Mouse (Mus musculus): ENCODE results near the gene Otp. TPM values are rescaled to one million over a fixed set of nuclear protein-coding genes. Genes with fewer than 3 reads are reported as not detected.

The Otp gene
- total and polyA plus RNA-seq, 3 experiments: 0.02 TPM; not detected in 2

DNA sequence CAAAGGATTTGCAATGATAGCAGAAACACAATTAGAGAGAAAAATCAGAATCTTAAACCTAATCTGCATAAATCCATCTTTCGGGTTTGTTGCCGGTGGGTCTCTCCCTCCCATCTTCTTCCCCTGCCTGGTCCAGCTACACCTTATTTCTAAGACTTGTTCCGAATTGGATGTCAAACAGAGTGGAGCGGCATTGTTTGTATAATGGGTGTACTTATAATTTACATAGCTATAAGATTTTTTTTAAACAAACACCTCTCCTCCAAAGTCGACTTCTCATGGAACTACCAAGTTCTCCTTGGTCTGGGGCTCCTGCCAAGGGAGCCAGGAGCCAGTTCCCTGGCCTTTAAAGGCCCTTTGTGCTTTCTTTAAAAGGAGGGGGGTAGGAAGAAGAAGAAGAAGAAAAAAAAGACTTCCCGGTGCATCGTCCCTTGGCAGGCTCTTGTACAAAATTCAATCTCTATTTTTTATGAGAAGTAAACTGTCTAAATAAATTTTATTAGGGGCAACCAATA, 3.5 kb upstream of the Otp start:
- no peak for ATAC-seq (ENCODE audit: extremely low read depth, insufficient number of reproducible peaks, low FRiP score, poor library complexity, severe bottlenecking)
- Histone ChIP-seq H3K4me1 (ENCODE audit: insufficient read depth, low read depth, low read length) (peaks cover 12% of the 10 kb centered on the region), H3K4me3 (ENCODE audit: low read depth, low read length) (no peak overlapping the region), H3K36me3 (replicated peaks) (no peaks in the 10 kb centered on the region), H3K9me3 (replicated peaks) (no peaks in the 10 kb centered on the region), H3K27me3 (ENCODE audit: insufficient read depth, low read length) (peaks cover 63% of the 10 kb centered on the region)
- DNase-seq (ENCODE audit: low spot score): no peak
- TF ChIP-seq POLR2AphosphoS5 (IDR thresholded peaks at IDR 0.05; ENCODE audit: insufficient replicate concordance, low read depth, low read length) (no peak), GATA1 (IDR thresholded peaks at IDR 0.05; ENCODE audit: borderline replicate concordance, low read length) (no peak), TAL1 (conservative IDR thresholded peaks at IDR 0.05; ENCODE audit: low read depth, low read length) (no peak), CTCF (IDR thresholded peaks at IDR 0.05; ENCODE audit: low read depth, low read length) (no peak), GATA2 (IDR thresholded peaks at IDR 0.05; ENCODE audit: borderline replicate concordance, low read depth, low read length) (no peak)

DNA sequence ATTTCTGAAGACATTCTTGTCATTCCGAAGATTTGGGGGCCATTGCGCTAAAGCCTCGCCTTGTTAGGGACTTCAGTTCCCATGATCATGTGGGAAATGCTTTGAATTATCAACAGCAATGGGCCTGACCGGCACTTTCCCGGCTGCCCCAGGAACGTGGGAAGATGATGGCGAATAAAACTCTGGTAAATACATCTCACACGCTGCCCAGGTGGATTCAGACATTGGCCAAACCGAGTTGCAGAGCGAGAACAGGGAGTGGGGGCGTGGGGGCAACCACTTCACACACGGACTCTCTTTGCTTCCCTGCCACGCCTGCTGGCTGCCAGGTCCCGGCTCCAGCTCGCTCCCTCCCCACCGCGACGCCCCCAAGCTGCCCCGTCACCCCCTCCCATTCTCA, 3.0 kb upstream of the Otp start:
- Histone ChIP-seq H3K36me3 (replicated peaks) (no peaks in the 10 kb centered on the region), H3K9me3 (replicated peaks) (0 out of 2 replicates have a peak, but pooled peaks cover 2% of the 10 kb centered on the region), H3K27me3 (ENCODE audit: insufficient read depth, low read length) (peaks cover 68% of the 10 kb centered on the region), H3K4me1 (ENCODE audit: insufficient read depth, low read depth, low read length) (peaks cover 12% of the 10 kb centered on the region), H3K4me3 (ENCODE audit: low read depth, low read length) (no peak overlapping the region)
- TF ChIP-seq GATA2 (IDR thresholded peaks at IDR 0.05; ENCODE audit: borderline replicate concordance, low read depth, low read length) (no peak), CTCF (IDR thresholded peaks at IDR 0.05; ENCODE audit: low read depth, low read length) (no peak), GATA1 (IDR thresholded peaks at IDR 0.05; ENCODE audit: borderline replicate concordance, low read length) (no peak), POLR2AphosphoS5 (IDR thresholded peaks at IDR 0.05; ENCODE audit: insufficient replicate concordance, low read depth, low read length) (no peak), TAL1 (conservative IDR thresholded peaks at IDR 0.05; ENCODE audit: low read depth, low read length) (no peak)
- ATAC-seq (ENCODE audit: extremely low read depth, insufficient number of reproducible peaks, low FRiP score, poor library complexity, severe bottlenecking) (no peak), DNase-seq (ENCODE audit: low spot score) (no peak)

DNA sequence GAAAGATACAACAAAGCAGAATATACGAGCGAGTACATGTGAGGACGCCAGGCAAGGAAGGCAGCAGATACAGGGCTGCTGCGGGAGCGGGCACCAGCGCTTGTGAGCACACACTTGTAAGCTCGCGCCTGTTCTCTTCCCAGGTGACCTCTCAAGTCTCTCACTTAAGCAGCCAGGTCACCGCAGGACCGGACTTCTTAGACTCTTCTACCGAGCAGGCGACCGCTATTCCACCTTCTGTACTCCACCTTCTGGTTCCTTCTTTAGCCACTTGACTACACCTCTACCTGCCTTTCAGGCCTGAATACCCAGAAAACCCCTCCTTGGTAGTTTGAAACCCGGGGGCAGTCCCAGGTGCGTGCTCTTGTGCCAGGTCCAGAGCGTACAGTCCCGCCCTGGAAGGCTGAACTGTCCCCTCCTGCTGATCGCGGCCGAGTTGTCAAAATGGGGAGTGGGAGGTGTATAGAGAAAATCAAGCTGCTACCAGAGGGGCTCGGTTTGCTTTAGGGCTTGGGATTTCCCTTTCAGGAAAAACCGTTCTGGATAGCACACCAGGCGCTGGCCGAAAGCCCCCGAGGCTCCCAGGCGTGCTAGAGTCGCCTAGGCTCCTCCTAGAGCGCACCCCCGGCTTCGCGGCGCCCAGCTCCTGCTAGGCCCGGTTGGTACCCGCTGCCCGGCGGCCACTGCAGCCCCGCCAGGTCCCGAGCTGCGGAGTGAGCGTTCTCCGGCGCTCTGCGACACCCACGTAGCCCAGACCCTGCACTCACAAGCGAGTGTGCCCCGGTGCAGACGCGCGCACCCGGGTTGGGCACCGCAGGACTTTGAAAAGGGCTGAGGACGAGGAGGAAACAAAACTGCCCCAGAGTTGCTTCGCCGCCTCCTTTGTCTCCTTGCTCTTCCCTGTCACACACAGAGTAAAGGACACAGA, 2.0 kb upstream of the Otp start:
- Histone ChIP-seq H3K9me3 (replicated peaks) (0 out of 2 replicates have a peak, but pooled peaks cover 2% of the 10 kb centered on the region), H3K4me1 (ENCODE audit: insufficient read depth, low read depth, low read length) (peaks cover 11% of the 10 kb centered on the region), H3K27me3 (ENCODE audit: insufficient read depth, low read length) (peaks cover 64% of the 10 kb centered on the region), H3K4me3 (ENCODE audit: low read depth, low read length) (no peak overlapping the region), H3K36me3 (replicated peaks) (no peaks in the 10 kb centered on the region)
- TF ChIP-seq TAL1 (conservative IDR thresholded peaks at IDR 0.05; ENCODE audit: low read depth, low read length) (no peak), GATA2 (IDR thresholded peaks at IDR 0.05; ENCODE audit: borderline replicate concordance, low read depth, low read length) (no peak), CTCF (IDR thresholded peaks at IDR 0.05; ENCODE audit: low read depth, low read length) (no peak), GATA1 (IDR thresholded peaks at IDR 0.05; ENCODE audit: borderline replicate concordance, low read length) (no peak), POLR2AphosphoS5 (IDR thresholded peaks at IDR 0.05; ENCODE audit: insufficient replicate concordance, low read depth, low read length) (no peak)
- DNase-seq (ENCODE audit: low spot score): no peak
- no peak for ATAC-seq (ENCODE audit: extremely low read depth, insufficient number of reproducible peaks, low FRiP score, poor library complexity, severe bottlenecking)

DNA sequence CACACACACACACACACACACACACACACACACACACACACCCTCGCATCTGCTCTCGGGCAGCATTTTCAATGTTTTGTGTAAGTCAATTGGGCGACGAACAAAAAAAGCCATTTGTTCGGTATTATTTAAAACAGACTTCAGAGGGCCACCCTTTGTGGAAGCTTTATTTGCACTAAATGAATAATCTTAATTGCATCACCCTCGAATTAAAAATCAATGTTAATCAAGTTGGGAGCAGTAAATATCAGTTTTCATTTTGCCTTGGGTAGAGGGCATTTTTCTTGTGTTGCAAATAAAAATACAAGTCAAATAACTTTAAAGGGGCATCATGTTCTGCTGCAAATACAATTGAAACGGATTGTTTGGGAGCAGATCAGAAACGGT, 1.4 kb upstream of the Otp start:
- no peak overlapping the region for H3K4me3 ChIP-seq (ENCODE audit: low read depth, low read length)
- H3K36me3 ChIP-seq (replicated peaks): no peaks in the 10 kb centered on the region
- ATAC-seq (ENCODE audit: extremely low read depth, insufficient number of reproducible peaks, low FRiP score, poor library complexity, severe bottlenecking) (no peak), DNase-seq (ENCODE audit: low spot score) (no peak)
- H3K4me1 ChIP-seq (ENCODE audit: insufficient read depth, low read depth, low read length): peaks cover 6% of the 10 kb centered on the region
- peaks cover 60% of the 10 kb centered on the region for H3K27me3 ChIP-seq (ENCODE audit: insufficient read depth, low read length)
- TF ChIP-seq POLR2AphosphoS5 (IDR thresholded peaks at IDR 0.05; ENCODE audit: insufficient replicate concordance, low read depth, low read length) (no peak), TAL1 (conservative IDR thresholded peaks at IDR 0.05; ENCODE audit: low read depth, low read length) (no peak), GATA2 (IDR thresholded peaks at IDR 0.05; ENCODE audit: borderline replicate concordance, low read depth, low read length) (no peak), CTCF (IDR thresholded peaks at IDR 0.05; ENCODE audit: low read depth, low read length) (no peak), GATA1 (IDR thresholded peaks at IDR 0.05; ENCODE audit: borderline replicate concordance, low read length) (no peak)
- H3K9me3 ChIP-seq (replicated peaks): 0 out of 2 replicates have a peak, but pooled peaks cover 2% of the 10 kb centered on the region

DNA sequence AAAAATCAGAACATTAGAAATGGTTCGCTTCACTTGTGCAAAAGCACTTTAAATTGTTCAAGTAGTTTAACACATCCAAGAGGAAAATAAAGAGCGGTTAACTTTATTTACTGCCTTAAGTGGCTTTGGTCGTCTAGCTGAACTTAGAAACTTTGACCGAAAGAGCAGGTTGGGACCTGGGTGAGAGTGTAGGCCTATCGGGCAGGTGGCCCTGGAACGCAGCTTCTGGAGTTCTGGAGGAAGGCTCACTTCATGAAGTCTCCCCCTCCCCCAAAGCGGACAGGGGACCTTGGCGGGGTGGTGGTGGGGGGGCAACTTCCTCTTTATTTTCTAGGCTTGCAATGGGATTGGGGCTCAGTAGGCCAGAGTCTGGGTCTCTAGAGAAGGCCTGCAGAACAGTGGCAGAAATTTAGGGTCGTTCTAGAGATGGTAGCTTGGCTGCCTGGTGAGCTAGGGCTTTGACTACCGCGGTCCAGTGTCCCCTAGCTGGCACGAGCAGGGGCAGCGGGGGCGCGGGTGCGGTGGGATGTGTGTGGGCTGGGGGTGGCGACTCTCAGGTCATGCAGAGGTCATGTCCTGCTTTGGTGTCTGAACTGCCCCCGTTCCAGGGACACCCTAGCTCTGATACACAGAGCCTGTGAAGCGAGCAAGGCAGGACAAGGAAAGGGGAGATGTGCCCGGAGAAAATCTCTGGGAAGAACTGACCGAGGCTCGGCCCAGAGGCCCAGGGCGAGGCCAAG, 576 bp upstream of the Otp start:
- Histone ChIP-seq H3K27me3 (ENCODE audit: insufficient read depth, low read length) (peaks cover 56% of the 10 kb centered on the region), H3K4me3 (ENCODE audit: low read depth, low read length) (no peak overlapping the region; the same call in 1 of the 2 replicates), H3K36me3 (replicated peaks) (no peaks in the 10 kb centered on the region), H3K9me3 (replicated peaks) (0 out of 2 replicates have a peak, but pooled peaks cover 2% of the 10 kb centered on the region), H3K4me1 (ENCODE audit: insufficient read depth, low read depth, low read length) (peaks cover 6% of the 10 kb centered on the region)
- TF ChIP-seq POLR2AphosphoS5 (IDR thresholded peaks at IDR 0.05; ENCODE audit: insufficient replicate concordance, low read depth, low read length) (no peak), CTCF (IDR thresholded peaks at IDR 0.05; ENCODE audit: low read depth, low read length) (no peak), TAL1 (conservative IDR thresholded peaks at IDR 0.05; ENCODE audit: low read depth, low read length) (no peak), GATA2 (IDR thresholded peaks at IDR 0.05; ENCODE audit: borderline replicate concordance, low read depth, low read length) (no peak), GATA1 (IDR thresholded peaks at IDR 0.05; ENCODE audit: borderline replicate concordance, low read length) (no peak)
- no peak for DNase-seq (ENCODE audit: low spot score)
- ATAC-seq (ENCODE audit: extremely low read depth, insufficient number of reproducible peaks, low FRiP score, poor library complexity, severe bottlenecking): no peak

All from G1E (cell line).